Mouse (Mus musculus) cerebellum, adult 2 months (tissue): ENCODE measurements at regions not wholly inside any gene's neighbourhood (a gene's known extent, or its start where the extent isn't known, plus 50 kb on each side); places are given as distances from the start of the nearest gene placed in this dataset.

Experiments used
- CTCF ChIP-seq: fragments of 200-500 bp; IDR thresholded peaks from 2 replicates; pipeline ENCODE4 v1.5.1; 2011; ENCODE audit warnings: low read depth, mild to moderate bottlenecking, control low read depth, low read length, moderate library complexity, borderline replicate concordance; ENCODE audit not compliant: insufficient read depth
- POLR2A ChIP-seq: fragments of 200-500 bp; IDR thresholded peaks from 2 replicates; pipeline ENCODE4 v1.6.1; 2011; ENCODE audit warnings: low read length, control low read depth, borderline replicate concordance; ENCODE audit not compliant: insufficient read depth

- TF ChIP-seq CTCF (no peak), POLR2A (no peak)
These were observed 293.1 kb downstream of the Ajap1 start for GRCm38 (mm10) chr4:153189485-153189884.
